Mouse (Mus musculus): ENCODE data around the gene D630039A03Rik.
A peak's percentile ranks its signal among the peaks of the same experiment; 100 is the strongest.
"Not testable (repeated sequence)": the region's sequence is repeated elsewhere in the genome, so short reads cannot be mapped to it uniquely, and the experiment has no call there.

D630039A03Rik gene

GRCm38 (mm10) chr4:57924556-57925071 is 8.5 kb upstream of the D630039A03Rik start:
- no peak for DNase-seq

GRCm38 (mm10) chr4:57922171-57922570 is 6.1 kb upstream of the D630039A03Rik start:
- no peak for DNase-seq

- no peak for DNase-seq
Measured at GRCm38 (mm10) chr4:57920522-57920921, 4.4 kb upstream of the D630039A03Rik start.

DNA sequence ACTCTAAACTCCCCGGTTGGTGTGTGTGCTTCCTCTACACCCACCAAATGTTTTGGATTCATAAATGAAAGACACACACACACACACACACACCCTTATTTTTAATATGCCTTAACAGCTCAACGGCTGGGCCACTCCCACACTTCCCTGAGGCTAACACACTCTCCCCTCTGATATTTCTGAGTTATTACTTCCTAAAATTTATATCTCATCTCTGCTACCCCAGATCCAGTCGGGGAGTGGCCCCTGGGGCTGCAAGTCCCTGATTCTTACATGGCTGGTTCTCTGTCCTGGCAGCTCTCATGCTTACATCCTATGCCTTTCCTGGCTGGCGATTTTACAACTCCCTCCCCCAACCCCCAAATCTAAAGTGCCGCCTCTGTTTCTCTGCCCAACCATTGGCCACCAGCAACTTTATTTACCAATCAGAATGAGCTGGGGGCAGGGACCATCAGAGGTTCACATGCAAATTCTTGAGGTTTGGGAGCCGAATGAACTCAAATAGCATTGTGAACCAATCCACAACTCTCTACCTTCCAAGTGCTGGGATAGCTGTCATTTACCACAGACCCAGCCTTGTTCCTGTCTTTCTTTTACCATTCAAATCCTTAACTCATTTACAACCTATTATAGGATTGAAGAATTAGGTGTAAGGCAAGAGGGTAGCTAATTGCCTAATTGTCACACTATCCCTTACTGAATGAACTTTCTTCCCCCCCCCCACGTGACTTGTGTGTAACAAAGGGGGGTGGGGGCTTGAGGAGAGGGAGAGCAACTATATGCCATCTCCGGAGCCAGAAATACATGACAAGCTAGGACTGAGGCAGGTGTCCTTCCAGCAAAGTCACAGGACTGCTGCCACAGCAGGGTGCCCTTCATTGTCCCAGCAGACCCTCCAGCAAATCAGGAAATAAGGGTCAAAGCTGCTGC is 3.7 kb upstream of the D630039A03Rik start:
- DNase-seq = peak in 1 of 2 experiments; percentile 52

- no peak for DNase-seq
Measured at GRCm38 (mm10) chr4:57916711-57917110, 614 bp upstream of the D630039A03Rik start.

GRCm38 (mm10) chr4:57915216-57915965 is 706 bp downstream of the D630039A03Rik start:
- peak; percentile 30 to 62 for DNase-seq

- peak; percentile 27 to 47 for DNase-seq
Measured at GRCm38 (mm10) chr4:57914193-57915190, 1.6 kb downstream of the D630039A03Rik start.

GRCm38 (mm10) chr4:57913021-57913420 is 3.1 kb downstream of the D630039A03Rik start:
- DNase-seq = no peak

DNA sequence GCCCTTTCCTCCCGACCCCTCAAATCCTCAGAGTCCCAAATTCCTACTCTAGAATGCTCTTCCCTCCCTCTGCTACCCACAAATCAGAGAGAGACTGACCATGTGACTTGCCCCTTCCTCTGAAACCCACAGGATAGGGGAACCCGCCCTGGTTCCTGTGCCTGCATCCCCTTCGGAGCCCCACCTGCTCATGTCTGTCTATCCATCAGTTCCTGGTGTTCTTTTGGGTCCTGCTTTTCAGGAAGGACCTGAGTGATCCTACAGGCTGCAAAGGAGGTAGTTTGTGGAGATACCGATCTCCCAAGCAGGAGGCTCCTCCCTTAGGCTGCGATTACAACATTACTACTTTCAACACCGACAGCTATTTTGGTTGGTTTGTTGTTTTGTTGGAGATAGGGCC is 7.2 kb downstream of the D630039A03Rik start:
- DNase-seq = no peak

GRCm38 (mm10) chr4:57906708-57907107 is 9.4 kb downstream of the D630039A03Rik start:
- no peak for DNase-seq

GRCm38 (mm10) chr4:57904638-57905037 is 11.5 kb downstream of the D630039A03Rik start:
- peak; percentile 24 to 56 for DNase-seq

- DNase-seq = peak; percentile 81 to 85
Measured at GRCm38 (mm10) chr4:57904211-57904610, 11.9 kb downstream of the D630039A03Rik start.

- DNase-seq = no peak
Measured at GRCm38 (mm10) chr4:57902619-57903018, 13.5 kb downstream of the D630039A03Rik start.

GRCm38 (mm10) chr4:57901210-57901609 is 14.9 kb downstream of the D630039A03Rik start:
- peak; percentile 78 to 81 for DNase-seq

GRCm38 (mm10) chr4:57896631-57897030 is 19.5 kb downstream of the D630039A03Rik start:
- DNase-seq = no peak

DNA sequence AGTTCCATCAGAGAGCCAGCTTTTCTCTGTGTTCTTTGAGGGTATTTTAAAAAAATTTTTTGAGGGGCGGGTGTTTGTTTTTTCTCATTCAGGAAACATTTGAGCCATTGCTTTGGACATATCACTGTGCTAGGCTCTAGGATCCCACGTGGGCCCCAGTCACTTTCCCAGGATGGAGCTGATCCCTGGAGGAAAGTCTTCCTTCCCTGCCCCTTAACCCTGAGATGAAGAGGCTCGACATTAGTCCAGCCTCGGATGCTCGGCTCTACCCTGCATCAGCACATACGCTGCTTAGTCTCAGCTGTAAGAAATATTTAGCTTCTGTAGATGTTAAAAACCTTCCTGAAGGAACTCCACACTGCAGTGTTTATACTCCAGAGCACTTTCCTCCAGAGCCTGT is 20.2 kb downstream of the D630039A03Rik start:
- no peak for DNase-seq

GRCm38 (mm10) chr4:57895140-57895539 is 21.0 kb downstream of the D630039A03Rik start:
- no peak for DNase-seq

GRCm38 (mm10) chr4:57892001-57892586 is 24.0 kb downstream of the D630039A03Rik start:
- no peak for DNase-seq

DNA sequence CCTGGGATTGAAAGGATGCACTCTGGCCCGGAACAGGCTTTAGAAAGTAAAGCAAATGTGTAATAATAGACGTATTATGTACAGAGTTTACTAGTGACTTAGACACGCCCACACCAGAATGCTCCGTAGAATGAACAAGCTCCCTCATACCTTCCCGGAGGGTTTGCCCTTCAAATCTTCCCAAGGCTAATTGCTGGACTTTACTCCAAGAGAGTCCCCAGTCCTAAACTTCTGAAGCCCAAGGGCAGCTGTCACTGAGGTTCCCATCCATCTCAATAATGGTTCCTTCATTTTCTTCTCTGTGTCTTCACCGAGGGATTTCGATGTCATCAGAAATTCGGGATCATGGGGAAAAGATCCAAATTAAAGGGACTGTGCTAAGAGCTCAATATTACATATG is 26.3 kb downstream of the D630039A03Rik start:
- no peak for DNase-seq

GRCm38 (mm10) chr4:57888978-57889377 is 27.1 kb downstream of the D630039A03Rik start:
- not testable (repeated sequence) for DNase-seq

DNA sequence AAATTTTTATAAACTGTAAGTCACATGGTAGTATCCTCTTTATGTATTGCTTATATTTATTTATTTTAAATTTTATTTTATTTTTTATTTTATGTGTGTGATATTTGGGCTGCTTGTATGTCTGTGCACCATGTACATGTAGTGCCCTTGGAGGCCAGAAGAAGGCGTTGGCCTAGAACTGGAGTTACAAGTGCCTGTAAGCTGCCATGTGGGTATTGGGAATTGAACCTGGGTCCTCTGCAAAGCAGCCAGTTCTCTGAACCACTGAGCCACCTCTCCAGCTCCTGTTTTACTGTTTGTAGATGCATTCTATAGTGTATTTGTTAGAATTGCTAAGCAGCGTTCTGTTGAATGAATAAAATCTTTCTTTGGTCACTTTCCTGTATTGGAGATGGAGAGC is 27.9 kb downstream of the D630039A03Rik start:
- DNase-seq = no peak

GRCm38 (mm10) chr4:57886888-57887230 is 29.2 kb downstream of the D630039A03Rik start:
- no peak for DNase-seq
